Mouse (Mus musculus) spleen, adult 18-20 months (tissue): ENCODE results near the gene Tmprss4.
A peak's percentile ranks its signal among the peaks of the same experiment; 100 is the strongest.

ENCODE experiments used
- DNase-seq, 2 experiments: peaks; one replicate each; pipeline ENCODE4 v3.0.0; 2022; ENCODE audit warnings: mixed read lengths in 2 of 2

The Tmprss4 gene

DNA sequence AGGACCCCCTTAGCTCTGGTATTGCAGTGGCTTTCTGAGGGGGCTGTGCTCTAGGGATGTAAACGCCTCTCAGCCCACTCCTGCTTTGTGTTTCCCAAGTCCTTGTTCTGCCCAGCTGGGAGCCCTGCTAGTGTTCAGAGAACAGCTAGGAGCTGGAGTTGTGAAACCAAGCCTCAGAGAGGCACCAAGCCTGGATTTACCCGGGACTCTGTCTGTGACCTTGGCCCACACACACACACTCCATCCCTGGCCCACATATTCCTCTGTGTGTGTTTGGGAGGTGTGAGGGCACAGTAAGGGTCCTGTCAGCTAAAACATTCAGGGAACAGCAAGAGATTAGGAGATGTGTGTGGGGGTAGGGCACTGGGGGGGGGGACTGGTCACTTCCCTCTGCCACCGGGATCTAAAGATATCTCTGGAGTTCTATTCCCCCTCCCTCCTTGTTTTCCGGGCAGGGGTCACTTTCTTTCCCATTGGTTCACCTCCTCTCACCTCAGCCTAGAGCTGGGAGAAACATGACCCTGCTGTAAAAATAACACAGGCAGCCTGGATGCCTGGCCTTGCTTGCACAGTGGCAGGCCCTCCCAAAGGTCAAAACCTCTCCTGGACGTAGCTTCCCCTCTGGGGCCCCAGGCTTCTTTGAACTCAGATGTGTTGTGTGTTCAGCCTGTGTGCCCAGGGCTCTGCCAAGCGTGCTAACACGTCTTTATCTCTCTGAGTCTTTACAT is 67.3 kb downstream of the Tmprss4 start:
- DNase-seq, result no peak

DNA sequence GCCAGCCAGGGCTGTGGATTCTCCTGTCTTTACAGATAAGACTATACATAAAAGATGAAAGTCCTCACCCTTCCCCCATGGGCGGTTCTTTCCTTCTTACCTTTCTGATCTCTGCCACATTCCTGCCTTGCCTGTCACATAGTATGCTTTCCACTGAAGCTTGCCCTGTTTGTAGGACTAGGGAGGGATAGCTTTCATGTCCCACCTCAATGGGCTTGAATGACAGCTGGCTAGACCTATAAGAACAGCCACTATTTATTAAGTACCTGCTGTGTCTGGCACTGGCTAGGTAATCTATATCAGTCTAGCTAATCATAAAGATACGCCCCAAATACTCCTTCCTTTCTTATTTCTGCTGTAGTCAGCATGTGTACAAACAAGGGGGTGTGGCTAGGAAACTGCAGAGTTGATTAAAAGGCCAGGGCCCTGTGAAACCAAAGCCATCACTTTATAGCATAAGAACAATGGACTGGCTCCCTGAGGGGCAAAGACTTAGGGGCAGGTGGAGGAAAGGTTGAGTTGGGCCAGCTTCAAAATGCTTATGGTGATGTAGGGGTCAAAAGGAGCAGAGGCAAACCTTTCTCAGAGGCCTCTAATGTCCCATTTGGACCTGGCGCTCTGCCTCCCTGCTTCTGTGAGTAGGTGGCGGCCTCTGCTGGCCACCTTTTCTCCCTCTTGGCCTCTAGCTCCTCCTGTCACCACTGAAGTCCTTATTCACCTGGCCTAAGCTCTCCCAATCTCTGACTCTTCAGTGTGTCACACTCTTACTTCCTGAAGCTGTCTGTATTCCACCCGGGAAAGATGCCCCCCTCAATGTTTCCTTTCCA is 70.2 kb downstream of the Tmprss4 start:
- DNase-seq, result peak; percentile 62 to 81

DNA sequence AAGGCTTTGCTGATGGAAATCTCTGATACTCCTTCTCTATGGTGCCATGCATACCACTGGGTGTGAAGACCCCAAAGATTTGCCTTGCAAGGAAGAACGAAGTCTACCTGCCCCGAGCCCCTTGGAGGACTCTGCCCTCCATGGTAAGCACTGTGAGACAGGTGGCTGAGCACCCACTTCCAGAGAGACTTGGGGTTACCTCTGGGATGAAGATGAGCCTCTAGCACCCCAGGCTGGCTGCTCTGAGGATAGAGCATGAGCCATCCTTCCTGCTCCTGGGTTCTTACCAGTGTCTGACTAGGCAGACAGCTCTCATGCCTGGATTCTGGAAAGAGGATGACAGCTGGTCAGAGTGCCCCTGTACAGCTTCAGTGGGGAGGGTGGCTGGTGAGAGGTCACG is 73.8 kb downstream of the Tmprss4 start:
- DNase-seq, result no peak

DNA sequence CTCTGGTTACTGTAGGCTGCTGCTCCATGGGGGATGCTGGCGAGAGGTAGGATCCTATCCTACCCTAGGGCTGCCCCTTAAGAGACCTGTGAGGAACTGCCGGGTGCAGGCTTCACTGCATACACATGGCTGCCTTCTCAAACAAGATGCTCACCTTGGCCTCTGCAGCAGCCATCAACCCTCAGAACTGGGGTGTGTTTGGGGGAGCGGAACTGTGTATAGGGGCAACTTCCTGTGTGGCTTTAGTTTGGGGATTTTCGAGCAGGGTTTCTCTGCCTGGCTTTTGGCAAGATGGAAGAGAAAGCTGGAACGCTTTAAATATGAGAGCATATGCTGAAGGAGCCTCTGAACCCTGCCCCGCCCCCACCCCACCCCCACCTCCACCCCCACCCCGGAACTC is 77.0 kb downstream of the Tmprss4 start:
- DNase-seq, result peak in 1 of 2 experiments; percentile 33

DNA sequence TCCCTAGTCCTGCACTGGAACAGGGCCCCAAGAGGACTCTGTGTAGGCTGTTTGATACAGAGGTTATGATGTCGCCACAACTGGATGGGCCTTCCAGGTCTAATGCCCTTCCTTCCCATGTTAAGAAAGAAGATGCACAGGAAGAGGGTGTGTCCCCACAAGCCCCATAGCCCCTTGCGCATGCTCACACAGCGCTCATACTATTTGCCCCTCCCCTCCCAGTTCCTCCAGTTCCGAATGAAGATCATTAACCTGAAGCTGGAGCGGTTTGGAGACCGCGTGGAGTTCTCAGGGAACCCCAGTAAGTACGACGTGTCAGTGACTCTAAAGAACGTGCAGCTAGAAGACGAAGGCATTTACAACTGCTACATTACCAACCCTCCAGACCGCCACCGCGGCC is 78.7 kb downstream of the Tmprss4 start:
- DNase-seq, result no peak
